Mouse (Mus musculus) v-Abl transformed pro-B cells (cell line): Measurements from ENCODE around the gene Il31ra.

ENCODE experiments used
- in situ Hi-C, 2 experiments: fragments of 400-800 bp; cut with MboI; formaldehyde crosslinking; loops; one replicate each; pipeline ENCODE4 v1.15.1; 2025; ENCODE audit not compliant: unreplicated experiment in 2 of 2

The Il31ra gene

DNA sequence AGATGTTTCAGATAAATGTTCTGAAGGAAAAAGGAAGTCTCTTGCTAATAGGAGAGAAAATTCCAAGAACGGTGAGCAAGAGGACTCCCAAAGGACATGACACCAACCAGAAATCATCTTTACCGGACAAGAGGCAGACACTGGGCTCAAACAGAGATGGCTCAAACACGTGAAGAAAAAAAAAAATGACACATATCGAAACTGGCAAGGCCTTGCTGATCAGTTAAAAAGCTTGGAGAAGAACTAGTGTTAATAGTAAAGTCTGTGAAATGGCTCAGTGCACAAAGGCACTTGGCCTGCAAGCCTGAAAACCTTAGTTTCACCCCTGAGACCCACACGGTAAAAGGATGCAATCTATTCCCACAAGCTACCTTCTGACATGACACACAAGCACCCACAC lies 23.4 kb downstream of the Il31ra start:
- in situ Hi-C loops = no loop called here

- in situ Hi-C loops = no loop called here
Measured at GRCm38 (mm10) chr13:112569606-112570005, 24.6 kb downstream of the Il31ra start.

GRCm38 (mm10) chr13:112560554-112561138 lies 33.5 kb downstream of the Il31ra start:
- in situ Hi-C loops = no loop called here

DNA sequence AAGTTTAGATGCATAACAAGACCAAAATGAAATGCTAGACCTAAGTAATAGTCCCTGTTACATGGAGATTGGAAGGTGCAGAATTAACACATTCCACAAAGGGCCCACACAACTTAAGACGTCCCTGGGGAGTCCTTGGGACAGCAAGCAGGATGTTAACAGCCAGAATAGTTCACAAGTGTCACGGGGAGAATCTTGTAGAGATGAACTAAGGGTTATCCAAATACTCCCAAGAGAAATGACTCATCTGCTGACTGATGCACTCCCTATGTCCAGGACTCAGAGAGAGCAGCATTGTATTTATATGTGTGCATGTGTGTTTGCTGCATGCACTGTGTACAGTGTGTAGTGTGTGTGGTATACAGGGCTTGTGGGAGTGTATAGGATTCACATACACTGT lies 37.7 kb downstream of the Il31ra start:
- in situ Hi-C loops = no loop called here

- in situ Hi-C loops = no loop called here
Measured at GRCm38 (mm10) chr13:112553304-112553703, 40.9 kb downstream of the Il31ra start.

- in situ Hi-C loops = no loop called here
Measured at GRCm38 (mm10) chr13:112551641-112552548, 42.3 kb downstream of the Il31ra start.

DNA sequence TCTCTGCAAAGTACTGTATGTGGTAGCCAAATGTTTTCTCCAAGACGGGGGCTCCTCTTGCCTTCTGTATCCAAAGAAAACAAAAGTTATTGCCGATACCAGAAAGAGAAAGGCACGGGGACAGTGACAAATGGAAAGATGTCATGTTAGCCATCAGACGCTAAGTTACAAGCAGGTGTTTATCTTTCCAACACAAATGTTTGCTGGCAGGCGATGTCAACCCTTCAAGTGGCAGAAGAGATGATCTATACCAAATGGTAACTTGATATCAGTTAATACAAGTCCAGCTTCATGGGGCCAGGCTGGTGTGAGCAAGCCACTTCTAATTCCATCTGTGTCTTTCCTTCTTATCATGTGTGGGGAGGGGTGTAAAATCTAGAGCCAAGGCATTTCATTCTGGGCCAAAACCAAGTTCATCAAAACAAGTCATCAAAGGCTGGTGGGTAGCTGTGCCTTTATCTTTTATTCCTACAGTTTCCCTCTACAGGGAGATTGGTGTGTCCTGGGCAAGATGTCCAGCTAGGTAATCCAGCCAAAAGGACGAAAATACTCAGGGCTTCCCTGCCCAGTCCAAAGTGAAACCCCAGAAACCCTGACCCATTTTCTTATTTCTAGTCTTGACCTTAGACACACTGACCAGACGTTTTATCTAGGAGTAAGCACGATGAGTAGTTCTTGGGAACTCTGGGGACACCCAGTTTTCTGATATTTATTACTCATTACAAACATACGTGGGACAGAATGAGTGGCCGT lies 52.8 kb downstream of the Il31ra start:
- in situ Hi-C loops = no loop called here

- in situ Hi-C loops = no loop called here
Measured at GRCm38 (mm10) chr13:112540616-112541015, 53.5 kb downstream of the Il31ra start.

- in situ Hi-C loops = no loop called here
Measured at GRCm38 (mm10) chr13:112537065-112537464, 57.1 kb downstream of the Il31ra start.

GRCm38 (mm10) chr13:112536611-112537010 lies 57.5 kb downstream of the Il31ra start:
- in situ Hi-C loops = no loop called here

DNA sequence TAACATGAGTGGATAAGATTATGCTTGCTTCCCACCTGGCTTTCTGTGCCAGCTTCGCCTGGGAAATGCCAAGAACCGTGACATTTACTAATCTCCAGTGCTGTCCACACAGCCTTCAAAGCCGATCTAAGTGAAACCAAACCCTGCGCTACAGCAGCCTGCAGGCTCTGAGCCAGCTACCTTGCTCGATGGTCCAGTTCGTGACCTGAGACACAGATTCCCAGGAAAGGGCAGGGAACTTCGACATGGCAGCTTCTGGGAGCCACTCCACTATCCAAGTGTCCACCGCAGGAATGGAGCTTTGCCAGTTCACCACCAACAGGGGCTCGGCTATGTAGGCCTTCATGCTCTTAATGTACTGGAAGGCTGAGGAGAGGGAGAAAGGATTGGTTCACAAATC lies 60.6 kb downstream of the Il31ra start:
- in situ Hi-C loops = no loop called here

- in situ Hi-C loops = no loop called here
Measured at GRCm38 (mm10) chr13:112532235-112532634, 61.9 kb downstream of the Il31ra start.

GRCm38 (mm10) chr13:112529893-112530292 lies 64.3 kb downstream of the Il31ra start:
- in situ Hi-C loops = no loop called here

DNA sequence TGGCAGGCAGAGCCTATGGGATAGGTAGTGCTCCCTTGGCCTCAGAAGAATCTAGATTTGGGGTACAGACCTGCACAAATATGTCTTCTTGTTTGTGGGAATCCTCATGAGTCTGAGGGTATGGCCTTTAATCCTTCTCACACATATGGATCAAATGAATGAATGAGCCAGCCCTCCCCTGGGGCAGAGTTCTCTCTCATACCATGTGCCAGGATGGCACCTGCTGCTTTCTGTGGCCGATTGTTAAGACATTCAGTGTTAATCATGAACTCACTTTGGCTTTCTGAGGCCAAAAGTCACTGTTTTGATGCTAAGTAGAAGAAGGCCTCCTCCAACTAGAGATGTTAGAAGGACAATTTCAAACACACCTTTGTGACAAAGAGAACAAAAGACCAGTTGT lies 67.0 kb downstream of the Il31ra start:
- in situ Hi-C loops = no loop called here

DNA sequence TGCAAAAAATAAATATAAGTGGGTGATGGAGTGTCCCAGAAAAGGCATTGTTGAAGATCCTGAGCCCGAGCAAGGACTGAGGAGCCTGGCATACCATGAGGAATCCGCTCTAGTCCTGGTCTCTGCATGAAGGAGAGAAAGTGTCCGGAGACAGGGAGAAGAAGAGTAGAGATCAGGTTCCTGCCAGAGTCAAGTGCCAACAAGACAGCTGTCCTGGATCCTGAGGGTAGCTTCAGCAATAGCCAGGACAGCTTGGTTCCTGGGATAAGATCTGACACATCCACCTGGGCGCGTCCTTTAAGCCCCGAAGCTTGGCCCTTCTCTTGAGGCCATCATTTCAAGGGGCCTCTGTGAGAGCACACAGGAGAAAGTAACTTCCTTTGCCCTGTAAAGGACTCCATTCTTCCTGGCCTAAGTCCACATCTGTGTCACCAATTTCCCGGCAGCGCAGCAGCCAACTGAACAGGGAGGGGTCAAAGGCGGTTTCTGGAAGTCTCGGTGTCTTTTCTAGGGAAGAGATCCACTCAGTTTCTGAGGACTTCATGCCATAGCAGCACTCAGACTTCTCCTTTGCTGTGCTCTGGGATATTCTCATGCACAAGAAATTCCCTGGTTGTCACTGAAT lies 70.7 kb downstream of the Il31ra start:
- in situ Hi-C loops = loop anchor here in 1 of 2 experiments (25.0 kb wide), 3 partner anchors 786 to 1111 kb away; no protein-coding TSS in a partner anchor

DNA sequence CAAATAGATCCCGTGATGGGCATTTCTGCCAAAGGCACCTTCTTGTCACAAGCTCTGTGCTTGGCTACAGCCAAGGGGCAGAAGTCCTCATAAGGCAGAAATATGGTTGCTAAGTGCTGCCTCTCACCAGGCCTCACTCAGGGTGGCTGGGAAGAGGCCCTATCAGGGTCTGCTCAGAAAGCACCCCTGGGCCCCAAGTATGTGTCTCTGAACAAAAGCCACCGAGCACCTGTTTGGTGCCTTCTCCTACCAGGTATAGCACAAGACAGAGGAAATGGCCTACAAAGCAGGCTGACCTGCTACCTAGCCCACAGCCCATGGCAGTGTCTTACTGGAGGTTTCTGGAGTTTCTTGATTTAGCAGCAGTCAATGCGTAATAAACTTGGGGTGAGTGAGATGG lies 71.3 kb downstream of the Il31ra start:
- in situ Hi-C loops = loop anchor here in 1 of 2 experiments (25.0 kb wide), 3 partner anchors 786 to 1111 kb away; no protein-coding TSS in a partner anchor

DNA sequence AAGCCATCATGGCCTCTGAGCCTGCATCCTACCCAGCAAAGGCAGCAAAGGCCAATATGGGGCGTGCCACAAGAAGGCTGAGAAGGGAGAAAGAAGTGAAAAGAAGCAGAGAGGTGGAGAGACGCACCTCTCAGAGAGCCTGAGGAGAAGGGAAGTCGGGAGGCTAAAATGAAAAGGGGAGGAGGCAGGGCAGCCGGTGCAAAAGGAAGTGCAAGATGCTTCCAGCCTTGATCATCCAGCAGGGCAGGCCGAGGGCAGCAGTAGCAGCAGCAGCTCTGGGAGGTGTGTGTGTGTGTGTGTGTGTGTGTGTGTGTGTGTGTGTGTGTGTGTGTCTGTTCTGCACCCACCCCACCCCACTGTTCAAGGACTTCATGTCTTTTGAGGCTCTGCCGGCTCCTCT lies 71.9 kb downstream of the Il31ra start:
- in situ Hi-C loops = loop anchor here in 1 of 2 experiments (25.0 kb wide), 3 partner anchors 785 to 1110 kb away; no protein-coding TSS in a partner anchor

GRCm38 (mm10) chr13:112514546-112514945 lies 79.6 kb downstream of the Il31ra start:
- in situ Hi-C loops = loop anchor here in 1 of 2 experiments (25.0 kb wide), 3 partner anchors 777 to 1102 kb away; no protein-coding TSS in a partner anchor

DNA sequence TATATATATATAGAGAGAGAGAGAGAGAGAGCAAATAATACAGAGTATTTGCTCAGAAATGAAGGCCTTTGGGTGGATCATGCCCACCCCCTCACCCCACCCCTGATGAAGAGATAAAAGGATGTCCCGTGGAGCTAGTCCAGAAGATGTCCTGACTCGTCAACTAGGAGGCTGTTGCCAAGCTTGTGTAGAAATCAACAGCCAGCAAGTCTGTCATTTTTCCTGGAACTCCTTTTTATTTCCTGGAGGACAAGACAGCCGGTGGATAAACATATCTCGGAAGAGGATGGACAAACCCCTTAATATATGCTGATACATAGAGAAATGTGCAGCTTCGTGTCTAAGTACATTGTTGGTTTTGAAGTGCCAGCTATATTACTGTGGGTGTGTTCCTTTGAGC lies 81.3 kb downstream of the Il31ra start:
- in situ Hi-C loops = loop anchor here in 1 of 2 experiments (25.0 kb wide), 3 partner anchors 776 to 1101 kb away; no protein-coding TSS in a partner anchor

GRCm38 (mm10) chr13:112511810-112512209 lies 82.3 kb downstream of the Il31ra start:
- in situ Hi-C loops = loop anchor here in 1 of 2 experiments (25.0 kb wide), 3 partner anchors 775 to 1100 kb away; no protein-coding TSS in a partner anchor
